In the genomic region with DNA sequence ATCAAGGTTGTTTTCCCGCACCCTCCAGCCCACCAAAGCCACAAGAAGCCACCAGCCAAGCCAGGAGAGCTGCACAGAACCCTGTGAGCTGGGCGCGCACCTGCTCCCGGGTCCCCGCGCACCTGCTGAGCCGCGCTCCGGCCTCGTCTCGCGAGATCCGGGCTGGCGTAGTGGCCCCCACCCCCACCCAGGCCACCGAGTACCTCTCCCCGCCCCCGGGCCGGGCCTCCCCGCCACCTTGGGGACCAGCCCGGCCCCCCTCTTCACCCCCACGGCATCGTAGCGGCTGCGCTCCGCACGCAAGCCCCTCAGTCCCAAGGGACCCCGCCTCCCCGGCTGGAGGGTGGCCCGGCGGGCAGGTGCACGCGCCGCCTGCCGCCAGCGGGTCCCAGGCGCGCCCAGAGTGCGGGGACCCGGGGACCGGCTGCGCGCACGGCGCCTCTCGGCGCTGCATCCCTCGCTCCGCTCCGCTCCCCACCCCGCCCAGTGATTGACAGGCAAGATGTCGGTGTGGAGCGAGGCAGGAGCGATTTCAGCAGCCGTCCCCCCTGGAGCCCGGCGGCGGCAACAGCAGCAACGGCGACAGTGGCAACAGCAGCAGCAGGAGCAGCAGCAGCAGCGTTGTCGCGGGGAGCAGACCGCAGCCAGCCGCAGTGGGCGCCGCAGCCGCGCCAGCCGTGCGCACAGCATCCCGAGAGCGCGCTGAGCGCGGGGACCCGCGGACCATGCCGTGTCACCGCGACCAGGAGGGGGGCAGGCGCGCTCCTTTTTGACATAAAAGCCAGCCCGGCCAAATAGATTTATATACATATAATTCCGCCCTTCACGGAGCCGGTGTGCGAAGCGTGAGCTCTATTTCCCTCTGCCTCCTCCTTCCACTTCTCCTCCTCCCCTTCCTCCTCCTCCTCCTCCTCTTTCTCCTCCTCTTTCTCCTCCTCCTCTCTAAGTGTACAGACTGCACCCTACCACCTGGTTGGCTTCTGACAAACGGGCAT, we compare ENCODE assay signal across 8 mouse cellular contexts. TPM values are rescaled to one million over a fixed set of nuclear protein-coding genes. Genes with fewer than 3 reads are reported as not detected.
A peak's percentile ranks its signal among the peaks of the same experiment; 100 is the strongest.
DNase-seq lines count a peak whose midpoint lies in the region; ATAC-seq and TF ChIP-seq lines count a peak whose summit lies in the region.

TSS of gene Ksr2 (plus strand) at position 494 of the 995 bp plus-strand sequence.

- ATAC-seq in embryonic facial prominence, embryonic 13.5 days (ENCODE audit: insufficient number of reproducible peaks, insufficient read depth, low FRiP score, low TSS enrichment, low read depth): peak; percentile 45; the same call in 1 of the 2 replicates
- ATAC-seq in hindbrain, embryonic 13.5 days (ENCODE audit: low FRiP score): peak; percentile 92
- peak; percentile 92 for ATAC-seq in lung, embryonic 16.5 days (ENCODE audit: low read depth)

- H3K4me3 ChIP-seq in ES-Bruce4 (ENCODE audit: low read depth, low read length): peak within 1 kb of the TSS; percentile 79
- H3K4me3 ChIP-seq in embryonic facial prominence, embryonic 13.5 days: peak within 1 kb of the TSS; percentile 59
- peak within 1 kb of the TSS; percentile 68 for H3K4me3 ChIP-seq in hindbrain, embryonic 13.5 days
- H3K4me3 ChIP-seq in lung, embryonic 16.5 days (ENCODE audit: low read length): peak within 1 kb of the TSS; percentile 58

- DNase-seq in adrenal gland, postnatal 25 days: peak; percentile 51
- peak; percentile 56 to 74 for DNase-seq in layer of hippocampus, postnatal 25 days (ENCODE audit: extremely low spot score in 1 of 2, low spot score in 1 of 2)
- peak; percentile 83 for DNase-seq in right cerebral cortex, adult 18-20 months
- no peak for DNase-seq in c-Kit-positive CD71-positive TER-119-positive erythroid progenitor cells, embryonic 14.5 days (ENCODE audit: low spot score)

- H3K27me3 ChIP-seq in ES-Bruce4 (ENCODE audit: control insufficient read depth, insufficient read depth, low read length, poor library complexity, severe bottlenecking): no peaks in the 10 kb centered on the region
- H3K27me3 ChIP-seq in embryonic facial prominence, embryonic 13.5 days: peaks cover 77% of the 10 kb centered on the region
- peaks cover 7% of the 10 kb centered on the region; the same call in 1 of the 2 replicates for H3K27me3 ChIP-seq in hindbrain, embryonic 13.5 days
- peaks cover 37% of the 10 kb centered on the region for H3K27me3 ChIP-seq in lung, embryonic 16.5 days (ENCODE audit: control insufficient read depth, insufficient read depth, low read depth, low read length)

- no peaks in the 10 kb centered on the region for H3K36me3 ChIP-seq in ES-Bruce4 (ENCODE audit: control insufficient read depth, insufficient read depth, low read length, poor library complexity, severe bottlenecking)
- no peaks in the 10 kb centered on the region for H3K36me3 ChIP-seq in embryonic facial prominence, embryonic 13.5 days
- H3K36me3 ChIP-seq in hindbrain, embryonic 13.5 days: no peaks in the 10 kb centered on the region
- no peaks in the 10 kb centered on the region for H3K36me3 ChIP-seq in lung, embryonic 16.5 days (ENCODE audit: control insufficient read depth, insufficient read depth, low read length)

- under 1% methylated on average over 81 of the region's 89 CpGs for WGBS in embryonic facial prominence, embryonic 13.5 days
- WGBS in hindbrain, embryonic 13.5 days: under 1% methylated on average over 86 of the region's 89 CpGs
- under 1% methylated on average over 62 of the region's 89 CpGs for WGBS in lung, embryonic 16.5 days

- no peak within 1 kb of the TSS for H3K27ac ChIP-seq in ES-Bruce4 (ENCODE audit: insufficient read depth, low read length)
- 0 out of 2 replicates have a peak within 1 kb of the TSS, but pooled peaks have one; percentile 16 for H3K27ac ChIP-seq in embryonic facial prominence, embryonic 13.5 days
- peak within 1 kb of the TSS; percentile 99 for H3K27ac ChIP-seq in hindbrain, embryonic 13.5 days
- peak within 1 kb of the TSS; percentile 55 for H3K27ac ChIP-seq in lung, embryonic 16.5 days (ENCODE audit: low read length)

- no peaks in the 10 kb centered on the region for H3K9me3 ChIP-seq in ES-Bruce4 (replicated peaks; ENCODE audit: control insufficient read depth, insufficient read depth, low read length, poor library complexity, severe bottlenecking)
- no peaks in the 10 kb centered on the region for H3K9me3 ChIP-seq in embryonic facial prominence, embryonic 13.5 days
- H3K9me3 ChIP-seq in hindbrain, embryonic 13.5 days: no peaks in the 10 kb centered on the region
- H3K9me3 ChIP-seq in lung, embryonic 16.5 days (ENCODE audit: control insufficient read depth, low read length): no peaks in the 10 kb centered on the region; the same call in 1 of the 2 replicates

- no peak for TF ChIP-seq EP300 in ES-Bruce4 (IDR thresholded peaks at IDR 0.05; ENCODE audit: insufficient read depth, low read depth, low read length)

- peaks cover 2% of the 10 kb centered on the region for H3K4me1 ChIP-seq in ES-Bruce4 (ENCODE audit: control insufficient read depth, insufficient read depth, low read length)
- H3K4me1 ChIP-seq in embryonic facial prominence, embryonic 13.5 days: peaks cover 10% of the 10 kb centered on the region; the same call in 1 of the 2 replicates
- H3K4me1 ChIP-seq in hindbrain, embryonic 13.5 days (replicated peaks): peaks cover 25% of the 10 kb centered on the region
- peaks cover 6% of the 10 kb centered on the region; the same call in 1 of the 2 replicates for H3K4me1 ChIP-seq in lung, embryonic 16.5 days (replicated peaks; ENCODE audit: control insufficient read depth, insufficient read depth, low read length)

- TF ChIP-seq CTCF in ES-Bruce4 (IDR thresholded peaks at IDR 0.05; ENCODE audit: low read depth, low read length): no peak

- peak within 1 kb of the TSS; percentile 77 for H3K9ac ChIP-seq in ES-Bruce4 (ENCODE audit: low read depth, poor library complexity, severe bottlenecking)
- H3K9ac ChIP-seq in embryonic facial prominence, embryonic 13.5 days: peak within 1 kb of the TSS; percentile 65
- H3K9ac ChIP-seq in hindbrain, embryonic 13.5 days: peak within 1 kb of the TSS; percentile 85
- peak within 1 kb of the TSS; percentile 67 for H3K9ac ChIP-seq in lung, embryonic 16.5 days (ENCODE audit: low read length)

- H3K4me2 ChIP-seq in embryonic facial prominence, embryonic 13.5 days: peak within 1 kb of the TSS; percentile 99
- H3K4me2 ChIP-seq in hindbrain, embryonic 13.5 days: peak within 1 kb of the TSS; percentile 66
- H3K4me2 ChIP-seq in lung, embryonic 16.5 days (ENCODE audit: low read depth, low read length): peak within 1 kb of the TSS; percentile 68

- peak; percentile 87 for TF ChIP-seq POLR2A in ES-Bruce4 (IDR thresholded peaks at IDR 0.05; ENCODE audit: insufficient read depth, low read length)

RNA-seq across cellular contexts. Expression of gene Ksr2, which starts in this region (rescaled TPM):
- 1.3 and 1.6 TPM in 2 replicates for polyA plus RNA-seq in ES-Bruce4 (2011; ENCODE audit: insufficient read depth, insufficient read length, low read depth, missing spikeins)
- total RNA-seq in adrenal gland, postnatal 25 days (2021): 4.7 and 6.2 TPM in 2 replicates
- polyA plus RNA-seq in embryonic facial prominence, embryonic 13.5 days (2015; fragmentation: Nextera tagmentation; extraction: Ambion mirVana): 0.41 and 0.52 TPM in 2 replicates
- 6.4 and 7.1 TPM in 2 replicates for polyA plus RNA-seq in hindbrain, embryonic 13.5 days (2015; fragmentation: Nextera tagmentation; extraction: Ambion mirVana)
- 10 to 100 TPM; 29.0 to 43.1 TPM for total RNA-seq in layer of hippocampus, postnatal 25 days (2021)
- polyA plus RNA-seq in lung, embryonic 16.5 days (2015; fragmentation: Nextera tagmentation; extraction: Ambion mirVana): 0.09 and 0.30 TPM in 2 replicates

Comparison
In these comparisons a context has a peak if more than half of its experiments do, and no peak if none do; other contexts are left out.
1. Peak in ATAC-seq, H3K4me3 ChIP-seq, H3K27ac ChIP-seq, H3K9ac ChIP-seq and H3K4me2 ChIP-seq in embryonic facial prominence, embryonic 13.5 days; RNA of the gene not detected or under 1 TPM.
2. Peak in ATAC-seq, H3K4me3 ChIP-seq, H3K27ac ChIP-seq, H3K9ac ChIP-seq and H3K4me2 ChIP-seq in lung, embryonic 16.5 days; RNA of the gene not detected or under 1 TPM.